In genomic region chr13:6985012-6985996, GRCm38 (mm10) we compare ENCODE assay signal across 17 mouse cellular contexts.
DNase-seq lines count a peak whose midpoint lies in the region; ATAC-seq lines count a peak whose summit lies in the region.
"Had no signal": no experiment of that assay in that cellular context is flagged by ENCODE, and none has a peak within 500 bp of the region (broad histone marks: within the 10 kb centered on the region; RNA-seq: fewer than 3 reads in every experiment).

No protein-coding gene starts in this region.

- ATAC-seq in midbrain, embryonic 11.5 days (ENCODE audit: low FRiP score), result peak; percentile 54; the same call in 1 of the 2 replicates
- ATAC-seq in hindbrain, embryonic 15.5 days (ENCODE audit: low FRiP score, low read depth), result peak; percentile 54; the same call in 1 of the 2 replicates

- no peak overlapping the region for H3K4me2 ChIP-seq in midbrain, embryonic 11.5 days
- H3K4me2 ChIP-seq in hindbrain, embryonic 15.5 days, result peak overlapping the region; percentile 26; the same call in 1 of the 2 replicates
- H3K4me2 ChIP-seq: heart, embryonic 12.5 days; limb, embryonic 13.5 days had no signal

- no peak overlapping the region for H3K27ac ChIP-seq in midbrain, embryonic 11.5 days (ENCODE audit: low read depth, low read length)
- no peak overlapping the region for H3K27ac ChIP-seq in midbrain, embryonic 10.5 days (replicated peaks)
- no peak overlapping the region; the same call in 1 of the 2 replicates for H3K27ac ChIP-seq in embryonic facial prominence, embryonic 10.5 days (replicated peaks)
- no peak overlapping the region; the same call in 1 of the 2 replicates for H3K27ac ChIP-seq in hindbrain, embryonic 15.5 days (replicated peaks)
- H3K27ac ChIP-seq: forebrain, embryonic 10.5 days; limb, embryonic 13.5 days had no signal

- H3K36me3 ChIP-seq in midbrain, embryonic 11.5 days (ENCODE audit: control insufficient read depth, insufficient read depth, low read length), result no peaks in the 10 kb centered on the region
- H3K36me3 ChIP-seq in midbrain, embryonic 10.5 days, result no peaks in the 10 kb centered on the region
- H3K36me3 ChIP-seq in embryonic facial prominence, embryonic 10.5 days (replicated peaks), result no peaks in the 10 kb centered on the region
- no peaks in the 10 kb centered on the region for H3K36me3 ChIP-seq in hindbrain, embryonic 15.5 days
- H3K36me3 ChIP-seq: forebrain, embryonic 10.5 days; heart, embryonic 12.5 days; limb, embryonic 13.5 days had no signal

- H3K4me1 ChIP-seq in midbrain, embryonic 11.5 days (ENCODE audit: control insufficient read depth, insufficient read depth, low read length), result no peaks in the 10 kb centered on the region
- peaks cover 4% of the 10 kb centered on the region; the same call in 1 of the 2 replicates for H3K4me1 ChIP-seq in midbrain, embryonic 10.5 days
- peaks cover 8% of the 10 kb centered on the region for H3K4me1 ChIP-seq in embryonic facial prominence, embryonic 10.5 days
- H3K4me1 ChIP-seq in hindbrain, embryonic 15.5 days (replicated peaks), result no peaks in the 10 kb centered on the region
- H3K4me1 ChIP-seq: forebrain, embryonic 10.5 days; heart, embryonic 12.5 days; limb, embryonic 13.5 days had no signal

- H3K4me3 ChIP-seq in midbrain, embryonic 11.5 days (ENCODE audit: low read depth, low read length), result no peak overlapping the region
- no peak overlapping the region for H3K4me3 ChIP-seq in midbrain, embryonic 10.5 days
- H3K4me3 ChIP-seq in embryonic facial prominence, embryonic 10.5 days, result no peak overlapping the region
- H3K4me3 ChIP-seq in hindbrain, embryonic 15.5 days, result no peak overlapping the region
- H3K4me3 ChIP-seq: forebrain, embryonic 10.5 days; heart, embryonic 12.5 days; limb, embryonic 13.5 days; megakaryocyte, embryonic 14.5 days had no signal

- 69% methylated on average over 23 of the region's 23 CpGs for WGBS in midbrain, embryonic 11.5 days
- WGBS in midbrain, embryonic 10.5 days, result 75% methylated on average over 23 of the region's 23 CpGs
- WGBS in embryonic facial prominence, embryonic 10.5 days, result 69% methylated on average over 23 of the region's 23 CpGs
- 48% methylated on average over 23 of the region's 23 CpGs for WGBS in hindbrain, embryonic 15.5 days

- no peaks in the 10 kb centered on the region for H3K27me3 ChIP-seq in midbrain, embryonic 11.5 days (ENCODE audit: control insufficient read depth, insufficient read depth, low read length)
- H3K27me3 ChIP-seq in midbrain, embryonic 10.5 days (ENCODE audit: low read depth, poor library complexity, severe bottlenecking), result no peaks in the 10 kb centered on the region
- no peaks in the 10 kb centered on the region for H3K27me3 ChIP-seq in embryonic facial prominence, embryonic 10.5 days (replicated peaks; ENCODE audit: low read depth, poor library complexity, severe bottlenecking)
- H3K27me3 ChIP-seq in hindbrain, embryonic 15.5 days, result no peaks in the 10 kb centered on the region
- H3K27me3 ChIP-seq: heart, embryonic 12.5 days; limb, embryonic 13.5 days; megakaryocyte, embryonic 14.5 days had no signal

- intact Hi-C loops in gastrocnemius, postnatal 36 days (cut with DNase I), result no loop called here

- no peak overlapping the region for H3K9ac ChIP-seq in midbrain, embryonic 11.5 days (ENCODE audit: low read length)
- H3K9ac ChIP-seq in hindbrain, embryonic 15.5 days, result no peak overlapping the region
- H3K9ac ChIP-seq: heart, embryonic 12.5 days; limb, embryonic 13.5 days had no signal

- DNase-seq in midbrain, embryonic 11.5 days (ENCODE audit: low spot score, missing footprints), result no peak
- no peak for DNase-seq in midbrain, embryonic 10.5 days (ENCODE audit: low spot score)
- DNase-seq in embryonic facial prominence, embryonic 10.5 days (ENCODE audit: low spot score), result peak; percentile 48
- DNase-seq in retina, adult 2 months (ENCODE audit: low read depth, low spot score), result peak; percentile 6
- no peak for DNase-seq in T-cell, adult 2 months (ENCODE audit: low spot score)
- DNase-seq in thymus, postnatal 36 days, result no peak
- DNase-seq in gastrocnemius, postnatal 36 days, result no peak
- DNase-seq: cerebellum, adult 2 months; gastrocnemius, postnatal 14 days; kidney, adult 9 months; lung, adult 18-20 months; thymus, adult 2 months had no signal

- H3K9me3 ChIP-seq in midbrain, embryonic 11.5 days (ENCODE audit: control insufficient read depth, low read length), result no peaks in the 10 kb centered on the region
- no peaks in the 10 kb centered on the region for H3K9me3 ChIP-seq in midbrain, embryonic 10.5 days (replicated peaks)
- no peaks in the 10 kb centered on the region for H3K9me3 ChIP-seq in embryonic facial prominence, embryonic 10.5 days
- H3K9me3 ChIP-seq in hindbrain, embryonic 15.5 days, result no peaks in the 10 kb centered on the region
- H3K9me3 ChIP-seq: forebrain, embryonic 10.5 days; heart, embryonic 12.5 days; limb, embryonic 13.5 days; megakaryocyte, embryonic 14.5 days had no signal

Comparison
In these comparisons a context has a peak if more than half of its experiments do, and no peak if none do; other contexts are left out.
1. DNase-seq: peak in embryonic facial prominence, embryonic 10.5 days (single experiment) and retina, adult 2 months (single experiment); none in midbrain, embryonic 11.5 days (single experiment), midbrain, embryonic 10.5 days (single experiment), T-cell, adult 2 months (single experiment), thymus, postnatal 36 days (0 of 2) and gastrocnemius, postnatal 36 days (0 of 2).